Mouse (Mus musculus): ENCODE data around the gene Calcrl. TPM values are rescaled to one million over a fixed set of nuclear protein-coding genes. Genes with fewer than 3 reads are reported as not detected.
A peak's percentile ranks its signal among the peaks of the same experiment; 100 is the strongest.

The Calcrl gene
- 10 to 100 TPM in 2 of 4 experiments, 1 to 10 TPM in 2; 9.6 to 12.6 (median 10.4) TPM for total RNA-seq (2022)

DNA sequence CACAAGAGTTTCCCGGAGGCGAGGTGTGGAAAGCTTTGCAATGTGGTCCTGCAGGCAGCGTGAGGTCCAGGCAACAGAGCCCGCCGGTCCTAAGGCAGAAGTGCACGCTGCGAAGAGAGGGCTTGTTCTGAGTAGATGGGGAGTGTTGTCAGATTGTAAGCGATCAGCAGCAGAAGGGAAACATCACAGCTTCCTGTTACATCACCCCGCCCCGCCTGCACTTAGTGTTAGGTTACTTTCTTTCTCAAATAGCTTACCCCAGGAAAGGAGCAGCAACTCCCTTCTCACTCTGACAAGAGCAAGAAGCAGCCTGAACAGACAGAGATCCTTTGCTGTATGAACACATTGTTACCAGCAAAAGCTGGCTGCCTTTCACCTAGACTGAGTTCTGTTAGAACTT lies at the start of gene Calcrl:
TSS of gene Calcrl (minus strand) at position 274 of the 400 bp plus-strand sequence.
- peak; percentile 26 to 31 for DNase-seq (ENCODE audit: low spot score in 2 of 2)

- no peak for DNase-seq (ENCODE audit: low spot score in 2 of 2)
Measured at GRCm38 (mm10) chr2:84474651-84475050, 49.4 kb upstream of the Calcrl start.

DNA sequence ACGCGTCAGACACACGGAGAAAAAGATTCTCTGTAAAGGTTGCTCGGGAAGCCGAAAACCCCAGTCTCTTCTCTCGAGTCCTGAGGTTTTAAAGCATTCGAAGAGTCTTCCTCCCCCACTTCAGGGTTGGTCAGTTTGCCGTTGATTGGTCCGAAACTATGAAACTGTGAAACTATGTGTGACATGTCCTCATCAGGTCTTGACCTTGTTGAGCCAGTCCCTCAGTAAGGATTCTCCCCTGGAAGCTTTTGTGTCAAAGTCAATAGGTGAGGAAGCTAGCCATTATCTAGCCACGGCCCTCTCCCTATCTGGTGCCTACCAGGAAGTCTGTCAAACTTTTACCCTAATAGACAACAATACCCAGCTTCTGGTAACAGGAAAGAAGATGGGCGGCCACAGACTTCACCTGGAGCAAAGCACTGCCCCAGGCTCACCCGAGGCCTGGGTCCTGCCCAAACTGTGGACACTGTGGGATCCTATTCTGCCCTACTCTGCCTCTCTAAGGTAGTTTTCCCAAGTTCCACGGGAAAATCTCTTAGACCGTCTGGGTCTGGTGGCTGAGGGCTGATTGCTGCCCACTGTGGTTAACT lies 48.8 kb upstream of the Calcrl start:
- no peak for DNase-seq (ENCODE audit: low spot score in 2 of 2)

- DNase-seq (ENCODE audit: low spot score in 2 of 2), result no peak
Measured at GRCm38 (mm10) chr2:84467391-84467790, 42.2 kb upstream of the Calcrl start.

- DNase-seq (ENCODE audit: low spot score in 2 of 2), result no peak
Measured at GRCm38 (mm10) chr2:84464956-84465355, 39.7 kb upstream of the Calcrl start.

DNA sequence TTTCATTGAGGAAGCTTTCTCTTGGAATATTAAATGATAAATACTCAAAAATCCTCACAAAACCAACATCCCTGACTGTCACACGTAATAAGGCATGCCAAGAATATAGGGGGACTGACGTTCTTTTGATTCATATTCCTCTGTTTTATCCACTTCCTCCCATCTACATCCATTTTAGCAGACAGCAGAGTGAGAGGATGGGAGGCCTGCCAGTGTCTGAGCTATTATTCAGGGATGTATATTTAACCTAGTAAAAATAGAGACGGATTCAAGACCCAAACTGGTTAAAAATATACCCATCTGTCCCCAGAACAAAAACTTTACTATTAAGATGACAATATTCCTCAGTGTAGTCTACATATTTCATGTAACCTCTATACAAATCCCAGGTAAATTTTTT lies 37.2 kb upstream of the Calcrl start:
- DNase-seq (ENCODE audit: low spot score in 2 of 2), result no peak

GRCm38 (mm10) chr2:84459651-84460177 lies 34.5 kb upstream of the Calcrl start:
- DNase-seq (ENCODE audit: low spot score in 2 of 2), result no peak

DNA sequence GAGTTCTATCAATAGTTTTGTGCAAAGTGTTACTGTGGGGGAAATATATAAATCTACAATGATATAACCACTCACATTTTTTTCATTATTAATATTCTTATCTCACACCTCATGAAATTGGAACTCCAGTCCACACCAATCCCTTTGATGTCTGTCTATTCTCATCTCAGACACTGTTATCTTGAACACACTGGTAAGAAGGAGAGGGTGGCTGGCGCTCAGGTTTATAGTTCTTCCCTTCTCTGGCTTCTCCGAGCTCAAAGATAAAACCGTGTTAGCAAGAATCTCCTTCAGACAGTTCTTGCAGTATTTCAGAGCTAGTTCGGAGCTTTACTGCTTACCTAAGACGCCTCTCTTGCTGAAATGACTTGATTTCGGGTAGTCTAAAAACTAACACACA lies 32.0 kb upstream of the Calcrl start:
- no peak for DNase-seq (ENCODE audit: low spot score in 2 of 2)

- DNase-seq (ENCODE audit: low spot score in 2 of 2), result peak; percentile 43 to 48
Measured at GRCm38 (mm10) chr2:84455236-84455799, 30.1 kb upstream of the Calcrl start.

DNA sequence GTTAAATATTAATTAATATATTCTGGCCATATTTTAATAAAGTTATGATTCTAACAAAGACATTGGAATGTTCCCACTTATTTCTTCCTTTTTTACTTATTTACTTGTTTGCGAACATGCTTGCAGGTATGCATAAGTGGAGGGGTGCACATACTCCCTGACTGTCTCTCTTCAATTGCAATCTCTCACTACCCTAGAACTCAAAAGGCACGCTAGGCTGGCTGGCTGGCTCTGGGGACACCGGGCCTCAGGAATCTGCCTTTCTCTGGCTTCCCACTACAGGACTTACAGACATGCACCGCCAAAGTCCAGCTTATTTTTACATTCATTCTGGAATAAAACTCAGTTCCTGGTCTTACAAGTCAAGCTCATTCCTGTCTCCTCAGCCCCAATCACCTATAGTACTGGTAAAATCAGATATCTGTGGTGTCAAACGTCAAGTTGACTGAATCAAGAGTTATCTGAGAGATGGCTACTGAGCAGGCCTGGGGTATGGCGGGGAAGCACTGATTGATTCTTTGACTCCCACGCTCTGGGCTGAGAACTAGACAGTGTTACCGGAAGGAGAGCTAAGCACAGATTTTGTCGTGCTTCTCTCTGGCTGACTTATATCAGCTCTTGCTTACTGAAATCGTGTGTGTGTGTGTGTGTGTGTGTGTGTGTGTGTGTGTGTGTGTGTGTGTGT lies 29.5 kb upstream of the Calcrl start:
- peak in 1 of 2 experiments; percentile 5 for DNase-seq (ENCODE audit: low spot score in 2 of 2)

DNA sequence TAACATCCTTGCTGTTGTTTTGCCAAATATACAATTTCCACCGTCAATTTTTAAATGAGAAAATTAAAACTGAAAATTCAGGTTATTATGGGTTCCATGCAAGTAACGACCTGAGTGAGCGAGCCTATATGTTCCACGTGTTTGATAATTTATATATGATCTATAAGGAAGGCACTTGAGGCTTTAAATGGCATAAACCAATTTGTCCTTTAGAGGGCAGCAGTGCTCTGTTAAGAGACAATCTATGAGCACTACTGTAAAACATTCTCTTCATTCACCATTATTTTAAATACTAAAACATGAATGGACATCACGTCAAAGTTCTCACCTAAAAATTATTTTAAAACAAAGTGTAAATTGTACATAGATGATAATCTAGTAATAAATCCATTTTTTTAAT lies 28.8 kb upstream of the Calcrl start:
- DNase-seq (ENCODE audit: low spot score in 2 of 2), result no peak

GRCm38 (mm10) chr2:84445499-84445898 lies 20.3 kb upstream of the Calcrl start:
- no peak for DNase-seq (ENCODE audit: low spot score in 2 of 2)

- DNase-seq (ENCODE audit: low spot score in 2 of 2), result no peak
Measured at GRCm38 (mm10) chr2:84441940-84442339, 16.7 kb upstream of the Calcrl start.

DNA sequence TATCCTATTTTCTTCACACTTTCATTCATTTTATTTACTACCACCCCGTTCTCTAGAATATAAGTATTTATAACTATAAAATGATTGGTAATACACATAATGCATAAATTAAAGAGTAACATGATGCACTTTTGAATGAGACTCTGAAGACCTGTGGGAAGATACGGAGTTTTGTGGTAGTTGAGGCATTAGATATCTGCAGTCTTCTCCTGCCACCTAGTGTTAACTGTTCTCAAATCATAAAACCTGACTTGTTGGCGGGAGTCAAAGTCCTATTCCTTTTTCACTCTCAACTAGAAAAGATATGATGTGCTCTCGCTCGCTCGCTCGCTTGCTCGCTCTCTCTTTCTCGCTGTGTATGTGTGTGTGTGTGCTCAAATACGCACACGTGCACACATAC lies 4.5 kb upstream of the Calcrl start:
- no peak for DNase-seq (ENCODE audit: low spot score in 2 of 2)

- no peak for DNase-seq (ENCODE audit: low spot score in 2 of 2)
Measured at GRCm38 (mm10) chr2:84428836-84429235, 3.6 kb upstream of the Calcrl start.

DNA sequence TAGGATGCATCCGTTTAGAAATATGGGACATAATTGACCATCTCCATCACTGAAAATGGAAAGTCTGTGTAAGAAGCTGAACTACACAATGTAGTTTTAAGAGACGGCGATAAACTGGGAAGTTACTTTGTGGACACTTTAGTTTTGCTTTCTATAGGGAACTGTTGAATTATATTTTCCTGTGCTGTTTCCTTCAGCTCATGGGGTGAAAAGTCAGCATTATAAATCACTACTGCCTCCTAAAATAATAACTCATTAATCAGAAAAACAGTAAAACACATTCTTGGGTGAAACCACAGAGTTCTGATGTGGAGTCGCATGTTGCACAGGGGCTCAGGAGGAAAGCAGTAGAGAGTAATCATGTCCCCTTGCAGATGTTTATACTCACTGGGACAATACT lies 1.3 kb upstream of the Calcrl start:
- no peak for DNase-seq (ENCODE audit: low spot score in 2 of 2)

DNA sequence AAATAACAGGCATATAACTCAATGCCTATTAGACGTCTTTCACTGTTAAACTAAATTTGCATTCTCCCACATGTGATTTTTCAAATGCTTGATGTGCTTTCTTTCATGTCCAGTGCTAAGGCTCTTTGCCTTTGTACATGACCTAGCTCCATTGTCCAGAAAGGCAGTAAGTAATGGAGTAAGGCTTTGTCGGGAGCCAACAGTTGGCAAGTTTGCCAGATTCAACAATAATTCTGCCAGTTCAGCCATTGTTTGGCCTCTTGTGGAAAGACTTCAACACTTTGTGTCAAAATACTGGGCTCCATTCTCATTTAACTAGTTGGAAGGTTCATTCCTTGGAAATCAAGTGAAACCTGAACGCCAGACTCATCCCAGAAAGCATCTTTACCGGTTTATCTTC lies 8.7 kb downstream of the Calcrl start:
- DNase-seq (ENCODE audit: low spot score in 2 of 2), result no peak

DNA sequence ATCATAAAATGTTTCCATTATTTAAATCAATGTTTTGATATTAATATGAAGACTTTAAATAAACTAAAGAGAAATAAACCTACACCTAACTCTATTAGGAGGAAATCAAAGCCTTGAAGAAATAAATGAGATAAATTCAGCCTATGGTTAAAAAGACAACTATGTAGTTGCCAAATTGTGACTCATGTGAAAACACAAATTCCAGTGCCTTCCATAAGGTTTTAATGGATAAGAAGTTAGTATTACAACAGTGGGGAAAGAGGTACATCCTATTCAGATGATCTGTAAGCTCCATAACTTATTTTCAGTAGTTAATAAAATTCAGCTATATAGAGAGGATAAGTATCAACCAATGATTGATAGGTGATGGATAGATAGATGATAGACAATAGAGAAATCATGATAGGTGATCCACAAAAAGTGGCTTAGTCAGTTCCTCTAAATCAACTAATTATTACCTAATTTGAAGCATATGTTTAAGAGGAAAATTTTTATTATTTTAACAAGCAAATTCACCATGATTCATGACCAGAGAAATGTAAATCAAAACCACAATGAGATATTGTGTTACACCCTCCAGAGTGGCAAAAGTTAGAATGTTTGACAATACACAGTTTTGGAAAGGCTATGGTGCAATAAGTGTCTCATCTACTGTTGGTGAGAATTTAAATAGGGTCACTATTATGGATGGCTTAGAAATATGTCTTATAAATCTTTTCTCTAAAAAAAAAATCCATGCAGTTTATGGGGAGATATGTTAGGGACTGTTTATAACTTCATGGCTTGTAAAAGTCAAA lies 15.2 kb downstream of the Calcrl start:
- no peak for DNase-seq (ENCODE audit: low spot score in 2 of 2)

DNA sequence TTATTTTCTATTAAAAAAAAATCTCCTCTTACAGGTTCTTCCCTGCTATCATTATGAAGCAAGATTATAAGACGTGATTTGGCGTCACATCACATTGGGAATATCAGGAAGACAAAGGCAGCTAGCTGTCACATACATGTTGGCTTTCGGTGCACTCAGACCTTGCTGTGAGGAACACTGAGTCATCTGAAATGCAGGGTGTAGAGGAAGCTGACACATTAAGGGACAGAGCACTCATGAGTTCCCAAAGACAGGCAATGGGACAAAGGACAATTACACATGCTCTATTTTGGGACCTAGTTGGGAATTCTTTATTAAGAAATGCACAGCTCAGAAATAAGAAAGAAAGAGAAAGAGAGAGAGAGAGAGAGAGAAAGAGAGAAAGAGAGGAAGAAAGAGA lies 20.4 kb downstream of the Calcrl start:
- no peak for DNase-seq (ENCODE audit: low spot score in 2 of 2)

DNA sequence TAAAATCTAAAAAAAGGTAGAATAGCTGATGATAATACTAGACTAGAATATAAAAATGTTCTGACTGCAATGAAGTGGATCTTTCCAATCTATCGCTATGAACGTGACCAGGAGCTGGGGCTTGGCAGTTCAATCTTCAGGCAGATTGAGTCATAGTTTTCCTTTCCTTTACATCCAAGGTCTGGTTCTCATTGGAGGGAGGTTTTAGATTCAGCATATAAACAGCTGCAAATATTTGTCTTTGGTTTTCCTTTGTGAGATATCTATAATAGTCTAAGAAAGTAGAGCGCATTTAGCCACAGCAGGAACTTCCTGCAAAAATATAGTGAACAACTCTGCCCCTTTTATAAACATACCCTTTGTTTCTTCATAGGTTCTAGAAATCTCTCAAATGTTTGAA lies 22.5 kb downstream of the Calcrl start:
- no peak for DNase-seq (ENCODE audit: low spot score in 2 of 2)

DNA sequence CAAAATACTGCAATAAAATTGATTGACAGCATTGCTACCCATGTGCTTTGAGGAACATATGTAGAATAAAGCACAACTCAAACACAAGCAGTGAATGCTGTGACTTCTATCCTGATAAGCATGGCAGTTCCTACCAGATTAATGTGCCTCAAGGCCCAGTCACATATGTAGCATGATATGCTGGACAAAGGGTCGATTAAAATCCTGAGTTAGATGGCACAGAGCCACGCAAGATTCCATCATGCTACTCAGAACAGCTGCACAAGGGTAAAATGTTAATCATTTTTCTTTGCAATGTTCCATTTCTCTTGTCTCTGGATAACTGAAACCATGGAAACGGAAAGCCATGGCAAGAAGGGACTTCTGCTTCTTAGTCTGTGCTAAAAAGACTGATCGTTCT lies 28.7 kb downstream of the Calcrl start:
- DNase-seq (ENCODE audit: low spot score in 2 of 2), result no peak

DNA sequence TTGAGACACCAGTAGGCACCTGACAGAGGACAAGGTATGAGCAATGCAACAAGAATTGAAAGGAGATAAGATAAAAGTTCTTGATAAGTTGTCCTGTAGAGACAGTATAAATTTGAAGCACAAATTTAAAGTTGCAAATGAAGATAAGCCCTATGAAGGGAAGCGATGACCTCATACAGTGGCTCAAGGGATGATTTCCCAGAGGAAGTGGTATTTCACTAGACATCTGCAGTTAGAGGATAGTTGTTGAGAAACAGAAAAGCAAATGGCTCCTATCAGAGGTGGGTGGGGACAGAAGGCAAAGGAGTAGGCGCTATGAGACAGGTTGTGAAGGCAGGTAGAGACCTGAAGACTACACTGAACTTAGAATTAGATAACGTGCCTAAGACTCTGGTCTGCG lies 32.0 kb downstream of the Calcrl start:
- DNase-seq (ENCODE audit: low spot score in 2 of 2), result no peak

All from layer of hippocampus, adult 8-10 months (tissue).